Mouse (Mus musculus): ENCODE measurements around the gene Smarcb1. TPM values are rescaled to one million over a fixed set of nuclear protein-coding genes. Genes with fewer than 3 reads are reported as not detected.

Smarcb1 gene
- total RNA-seq, 2 experiments from 2014 or later: 74.5 to 79.4 TPM

DNA sequence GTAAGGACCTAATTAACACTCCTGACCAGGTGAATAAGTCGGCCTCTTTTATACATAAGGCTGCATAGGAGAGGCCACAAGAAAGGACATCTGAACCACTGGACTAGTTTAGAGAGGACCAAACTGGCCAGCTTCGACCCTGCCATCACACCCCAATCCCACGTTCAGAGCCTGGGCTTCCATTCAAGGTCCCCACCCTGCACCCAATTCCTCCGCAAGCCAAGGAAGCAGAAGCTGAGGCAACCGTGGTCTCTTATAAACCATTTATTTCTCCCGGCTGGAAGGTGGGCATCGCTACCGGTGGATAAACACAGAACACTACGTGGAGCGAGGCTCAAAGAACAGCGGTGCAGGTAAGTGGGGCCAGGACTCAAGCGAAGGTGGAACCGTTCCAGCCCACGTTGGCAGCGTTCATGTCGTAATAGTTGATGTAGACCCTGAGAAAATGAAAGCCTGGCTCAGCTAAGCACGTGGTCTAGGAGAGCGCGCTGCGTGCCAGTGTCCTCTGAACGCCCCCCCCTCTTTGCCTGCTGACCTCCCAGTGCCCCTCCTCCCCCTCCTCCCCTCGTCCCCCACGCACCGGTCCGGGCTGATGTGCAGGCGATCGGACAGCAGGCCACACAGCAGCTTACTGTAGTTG is 62.2 kb downstream of the Smarcb1 start:
- DNase-seq (ENCODE audit: low spot score in 2 of 2): no peak

DNA sequence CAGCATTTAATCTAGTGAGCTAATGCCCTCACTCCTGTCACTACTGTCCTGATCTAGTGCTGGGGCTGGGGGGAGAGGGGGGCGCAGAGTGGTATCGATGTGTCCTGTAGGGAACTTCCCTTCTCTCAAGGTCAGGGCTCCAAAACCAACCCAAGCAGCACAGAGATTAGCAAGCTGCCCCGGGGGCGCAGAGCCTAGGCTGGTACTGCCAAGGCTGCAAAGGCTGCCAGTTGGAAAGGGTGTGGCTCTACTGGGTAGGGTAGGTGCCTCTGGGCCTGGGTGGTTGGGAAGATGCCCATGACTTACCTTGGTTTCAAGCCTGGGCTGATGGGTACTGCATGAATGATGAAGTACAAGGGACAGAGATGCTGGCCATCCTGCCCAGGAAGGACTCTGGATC is 63.8 kb downstream of the Smarcb1 start:
- DNase-seq (ENCODE audit: low spot score in 2 of 2): no peak

DNA sequence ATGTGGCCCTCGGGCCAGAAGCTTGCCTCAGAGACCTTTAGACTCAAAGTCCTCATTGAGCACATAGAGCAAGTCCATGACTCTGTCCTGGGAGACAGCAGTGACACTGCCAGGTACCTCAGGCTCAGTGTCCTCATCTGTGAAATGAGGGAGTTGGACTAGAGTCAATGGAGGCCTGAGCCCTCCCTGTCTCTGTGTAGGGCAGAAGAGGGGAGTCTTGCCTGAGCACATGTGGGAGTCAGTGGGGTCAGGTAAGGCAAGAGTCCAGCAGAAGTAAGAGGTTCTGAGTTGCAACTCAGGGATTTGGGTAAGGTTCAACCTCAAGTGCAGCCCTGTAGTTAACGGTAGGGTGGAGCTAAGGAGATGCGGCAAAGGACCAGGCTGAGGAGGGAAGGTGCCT is 64.4 kb downstream of the Smarcb1 start:
- no peak for DNase-seq (ENCODE audit: low spot score in 2 of 2)

DNA sequence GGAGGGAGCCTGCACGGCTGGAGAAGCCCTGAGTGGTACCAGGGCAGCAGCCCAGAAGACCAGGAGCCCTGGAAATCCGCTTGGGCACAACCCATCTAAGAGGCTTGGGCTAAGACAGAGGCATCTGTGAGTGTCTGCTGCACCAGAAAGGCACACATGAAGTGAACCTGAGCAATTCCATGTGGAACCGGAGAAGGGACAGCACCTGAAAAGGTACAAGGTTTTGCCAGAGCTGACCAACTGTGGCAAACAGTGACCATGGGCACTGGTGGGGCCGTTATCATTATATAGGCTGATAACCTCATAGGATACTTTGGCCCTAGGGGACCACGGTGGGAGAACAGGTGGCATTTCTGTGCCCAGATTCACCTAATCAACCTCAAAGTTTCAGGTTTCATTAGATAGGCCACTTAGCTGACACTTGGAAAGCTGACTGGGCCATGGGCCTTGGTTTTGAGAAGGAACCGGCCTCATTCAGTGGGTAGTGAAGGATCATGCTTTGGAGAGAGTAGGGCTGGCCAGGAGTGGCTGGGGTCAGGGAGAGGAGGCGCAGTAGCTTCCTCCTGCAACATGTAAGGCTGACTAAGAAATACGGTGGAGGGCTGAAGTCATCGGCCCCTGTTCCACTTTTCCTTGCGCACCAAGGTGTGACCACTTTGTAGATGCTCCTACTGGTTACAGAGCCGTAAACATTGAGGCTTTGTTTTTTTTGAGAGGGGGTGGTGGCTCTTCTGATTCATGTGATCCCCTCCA is 65.1 kb downstream of the Smarcb1 start:
- no peak for DNase-seq (ENCODE audit: low spot score in 2 of 2)

DNA sequence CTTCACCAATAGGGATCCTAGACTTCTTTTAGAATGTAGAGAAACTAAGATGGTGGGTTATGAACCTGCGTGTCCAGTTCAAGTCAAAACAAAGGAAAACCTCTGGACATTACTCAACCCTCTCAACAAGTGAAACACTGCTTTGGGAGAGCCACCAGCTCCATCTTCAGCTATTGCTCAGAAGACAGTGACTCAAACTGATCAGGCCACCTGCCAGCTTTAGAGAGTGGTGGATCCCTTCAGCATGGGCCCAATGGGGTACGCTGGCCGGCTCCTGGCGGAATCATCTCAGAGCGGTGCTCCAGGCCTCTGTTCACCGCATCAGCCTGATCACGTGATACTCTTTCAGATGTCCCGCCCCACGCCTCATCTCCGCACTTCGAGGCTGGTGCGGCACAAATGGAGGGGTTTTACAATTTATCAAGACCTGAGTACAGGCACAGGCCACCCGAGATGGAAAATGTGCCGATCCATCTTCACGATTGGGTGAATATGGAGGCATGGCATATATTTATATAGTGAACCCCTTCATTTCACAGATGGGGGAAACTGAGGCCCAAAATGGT is 65.9 kb downstream of the Smarcb1 start:
- no peak for DNase-seq (ENCODE audit: low spot score in 2 of 2)

DNA sequence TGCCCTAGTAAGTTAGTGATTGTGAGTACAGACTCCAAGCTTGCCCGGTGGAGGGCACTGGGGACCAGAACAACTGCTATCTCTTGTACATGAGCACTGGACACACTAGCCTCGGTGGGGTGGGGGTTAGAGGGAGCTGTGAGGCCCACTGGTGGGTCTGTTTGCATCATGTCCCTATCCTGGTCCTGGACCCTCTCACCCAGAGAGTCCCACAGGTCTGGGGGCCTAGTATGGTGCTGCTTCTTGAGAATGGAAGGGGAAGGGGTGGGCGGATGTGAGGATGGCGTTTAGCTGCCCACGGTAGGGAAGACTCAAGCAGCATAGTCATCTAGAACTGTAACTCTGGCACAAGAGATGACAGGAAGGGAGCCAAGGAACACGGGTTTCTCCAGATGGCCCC is 66.6 kb downstream of the Smarcb1 start:
- no peak for DNase-seq (ENCODE audit: low spot score in 2 of 2)

DNA sequence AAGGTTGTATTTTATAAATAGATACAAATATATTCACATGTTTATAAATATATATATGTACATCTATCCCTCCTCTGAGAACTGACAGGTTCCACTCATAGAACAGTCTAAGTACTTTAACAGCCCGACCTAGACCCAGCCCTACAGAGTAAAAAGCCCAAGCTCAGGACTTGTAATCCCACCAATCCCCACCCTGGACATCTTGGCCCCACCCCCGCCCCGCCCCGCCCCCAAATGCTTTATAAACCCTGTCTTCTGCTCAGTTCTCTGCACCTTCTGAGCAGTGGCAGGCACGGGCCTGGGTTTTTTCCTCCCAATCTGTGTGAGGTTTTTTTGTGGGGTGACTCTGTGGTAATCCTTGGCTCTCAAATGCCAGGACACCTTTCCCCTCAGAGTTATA is 67.3 kb downstream of the Smarcb1 start:
- no peak for DNase-seq (ENCODE audit: low spot score in 2 of 2)

DNA sequence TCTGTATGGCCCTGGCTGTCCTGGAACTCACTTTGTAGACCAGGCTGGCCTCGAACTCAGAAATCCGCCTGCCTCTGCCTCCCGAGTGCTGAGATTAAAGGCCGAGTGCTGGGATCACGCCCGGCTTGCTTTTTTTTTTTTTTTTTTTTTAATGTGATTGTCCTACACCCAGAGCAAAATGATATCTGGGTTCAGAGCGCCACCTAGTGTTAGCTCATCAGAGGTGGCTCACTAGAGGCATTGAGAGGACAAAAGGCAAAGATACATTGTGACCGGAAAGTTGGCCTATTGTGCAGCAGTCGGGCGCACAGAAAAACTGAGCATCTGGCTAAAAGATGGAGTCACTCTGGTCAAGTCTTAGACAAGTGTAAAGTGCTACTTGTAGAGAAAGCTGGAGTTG is 68.0 kb downstream of the Smarcb1 start:
- DNase-seq (ENCODE audit: low spot score in 2 of 2): peak; percentile 85 to 93

DNA sequence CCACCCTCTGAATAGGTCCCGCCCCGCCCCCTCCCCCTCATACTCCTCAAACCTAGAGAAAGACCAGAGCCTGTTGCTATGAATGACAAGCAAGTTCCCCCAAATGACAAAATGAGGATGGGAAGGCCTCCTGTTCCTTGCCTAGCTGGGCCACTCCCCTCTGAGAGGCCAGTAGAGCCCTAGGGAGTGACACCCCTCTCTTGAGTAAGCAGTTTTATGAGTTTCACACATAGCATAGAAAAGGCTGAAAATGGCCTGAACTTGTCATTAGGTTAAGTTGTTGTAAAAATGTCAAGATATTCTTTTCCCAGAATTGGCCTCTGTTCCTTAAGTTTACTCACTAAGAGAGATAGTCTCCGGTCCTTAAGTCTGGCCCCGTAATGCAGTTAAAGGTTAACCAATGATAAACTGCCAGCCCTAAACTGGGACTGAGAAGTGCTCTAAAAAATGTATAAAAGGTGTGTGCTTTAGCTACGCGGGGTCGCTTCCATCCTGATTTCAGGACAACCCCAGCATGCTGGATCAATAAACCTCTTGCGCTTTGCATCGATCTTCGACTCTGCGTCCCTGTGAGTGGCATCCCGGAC is 68.8 kb downstream of the Smarcb1 start:
- DNase-seq (ENCODE audit: low spot score in 2 of 2): no peak

DNA sequence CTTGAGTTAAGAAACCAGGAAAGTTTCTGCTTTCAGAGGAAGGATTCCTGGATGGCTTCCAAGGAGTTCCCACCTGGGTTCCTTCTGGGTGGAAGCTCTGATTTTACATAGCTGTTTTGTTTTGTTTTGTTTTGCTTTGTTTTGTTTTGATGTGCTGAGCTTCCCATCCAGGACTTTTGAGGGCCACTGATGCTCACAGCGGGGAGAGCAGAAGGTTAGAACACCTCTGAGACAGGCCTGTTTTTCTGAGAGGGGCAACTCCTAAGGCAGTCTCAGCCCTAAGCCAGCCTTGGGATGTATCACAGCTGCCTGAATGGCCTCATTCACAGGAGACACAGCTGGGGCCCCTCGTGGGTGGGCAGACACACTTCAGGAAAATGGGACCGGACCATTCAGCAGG is 69.7 kb downstream of the Smarcb1 start:
- no peak for DNase-seq (ENCODE audit: low spot score in 2 of 2)

DNA sequence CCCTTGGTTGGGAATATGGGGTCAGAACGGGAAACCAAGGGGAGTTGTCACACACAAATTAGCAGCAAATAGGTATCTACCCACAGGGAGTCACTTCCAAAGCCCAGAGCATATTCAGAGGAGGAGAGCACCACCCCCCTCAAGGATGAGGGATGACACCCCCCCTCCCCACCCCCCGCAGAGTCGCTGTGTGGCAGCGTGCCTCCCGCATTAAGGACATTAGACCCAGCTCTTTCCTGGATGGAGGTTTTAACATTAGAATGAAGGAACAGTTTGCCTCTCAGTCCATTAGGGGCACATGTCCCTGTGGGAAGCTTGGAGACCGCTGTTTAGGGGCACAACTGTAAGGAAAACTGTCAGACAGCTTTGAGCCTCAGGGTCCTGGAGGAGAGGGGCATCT is 70.3 kb downstream of the Smarcb1 start:
- DNase-seq (ENCODE audit: low spot score in 2 of 2): no peak

DNA sequence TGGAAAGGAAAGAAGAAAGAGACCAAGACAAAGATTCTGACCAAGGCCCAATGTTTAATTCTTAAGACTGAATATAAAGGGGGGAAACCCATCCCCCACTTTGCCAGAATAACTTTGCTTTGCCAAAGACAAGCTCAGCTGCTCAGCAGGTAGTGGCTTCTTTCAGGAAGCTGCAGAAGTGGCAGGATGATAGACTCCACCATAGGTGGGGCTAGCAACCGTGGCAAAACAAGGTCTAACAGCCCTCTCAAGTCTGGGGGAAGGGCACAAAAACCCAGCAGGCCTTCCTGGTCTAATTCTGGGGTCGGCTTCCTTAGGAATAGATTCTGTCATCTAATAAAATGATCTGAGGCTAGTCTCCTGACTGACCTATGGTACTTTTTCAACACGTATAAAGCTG is 73.0 kb downstream of the Smarcb1 start:
- no peak for DNase-seq (ENCODE audit: low spot score in 2 of 2)

Other genes with a start within 250 kb of the Smarcb1 start
- 10 to 100 TPM; 62.9 to 63.0 TPM for gene Cabin1, start 157.3 kb downstream of the Smarcb1 start, total RNA-seq (2021)
- 10 to 100 TPM; 53.6 to 54.5 TPM for gene Ddt, start 148.2 kb downstream of the Smarcb1 start, total RNA-seq (2021)
- not detected for gene Gm20441, start 140.7 kb downstream of the Smarcb1 start, total RNA-seq (2021)
- 1 to 10 TPM; 2.5 to 2.6 TPM for gene Gstt3, start 140.2 kb downstream of the Smarcb1 start, total RNA-seq (2021)
- 10 to 100 TPM; 14.2 to 16.5 TPM for gene Gstt1, start 123.0 kb downstream of the Smarcb1 start, total RNA-seq (2021)
- gene Gstt4, start 99.1 kb downstream of the Smarcb1 start, total RNA-seq (2021): not detected
- 1 to 10 TPM; 4.3 to 5.0 TPM for gene Gstt2, start 84.2 kb downstream of the Smarcb1 start, total RNA-seq (2021)
- 100 to 1,000 TPM; 526 to 535 TPM for gene Mif, start 61.4 kb downstream of the Smarcb1 start, total RNA-seq (2021)
- 1 to 10 TPM; 4.0 to 4.9 TPM for gene Derl3, start 28.2 kb downstream of the Smarcb1 start, total RNA-seq (2021)
- 100 to 1,000 TPM; 416 to 479 TPM for gene Chchd10, start 11.5 kb upstream of the Smarcb1 start, total RNA-seq (2021)
- gene Mmp11, start 14.9 kb upstream of the Smarcb1 start, total RNA-seq (2021): 1 to 10 TPM; 2.8 to 3.0 TPM
- not detected for gene Gm867, start 19.1 kb upstream of the Smarcb1 start, total RNA-seq (2021)
- not detected for gene Vpreb3, start 21.4 kb upstream of the Smarcb1 start, total RNA-seq (2021)
- not detected for gene Gm5134, start 32.9 kb upstream of the Smarcb1 start, total RNA-seq (2021)
- gene Zfp280b, start 111.0 kb upstream of the Smarcb1 start, total RNA-seq (2021): 10 to 100 TPM; 15.4 to 17.5 TPM
- gene Slc5a4b, start 189.3 kb upstream of the Smarcb1 start, total RNA-seq (2021): not detected
- gene Slc5a4a, start 225.8 kb upstream of the Smarcb1 start, total RNA-seq (2021): not detected

All from left cerebral cortex, adult 18-20 months (tissue).